Mouse (Mus musculus) hindbrain, postnatal 0 days (tissue): Measurements from ENCODE around the gene 1700021F05Rik. TPM values are rescaled to one million over a fixed set of nuclear protein-coding genes. Genes with fewer than 3 reads are reported as not detected.
"Not testable (repeated sequence)": the region's sequence is repeated elsewhere in the genome, so short reads cannot be mapped to it uniquely, and the experiment has no call there.

Experiments used
- ATAC-seq: fragments of 200-750 bp; cut with Nextera tagmentation; 2 replicates; pipeline ENCODE4 v1.8.0; 2017; ENCODE audit warnings: mild to moderate bottlenecking, moderate TSS enrichment, moderate library complexity
- DNase-seq: peaks from one replicate; pipeline ENCODE4 v3.0.0-alpha.2; 2015; ENCODE audit warnings: low spot score
- H3K27ac ChIP-seq: fragments of 300-500 bp; sonication (generic); 2 replicates; pipeline ENCODE4 v1.5.1; 2014; ENCODE audit warnings: mild to moderate bottlenecking
- H3K27me3 ChIP-seq: fragments of 300-500 bp; sonication (generic); 2 replicates; pipeline ENCODE4 v1.6.1; 2014; ENCODE audit warnings: low read length, mixed read lengths; ENCODE audit not compliant: insufficient read depth
- H3K36me3 ChIP-seq: fragments of 300-500 bp; sonication (generic); 2 replicates; pipeline ENCODE4 v1.6.1; 2014; ENCODE audit warnings: low read length, mixed read lengths; ENCODE audit not compliant: insufficient read depth
- H3K4me1 ChIP-seq: fragments of 300-500 bp; sonication (generic); 2 replicates; pipeline ENCODE4 v1.6.1; 2014; ENCODE audit warnings: antibody characterized with exemption, low read length, mixed read lengths; ENCODE audit not compliant: insufficient read depth
- H3K4me2 ChIP-seq: fragments of 300-500 bp; sonication (generic); 2 replicates; pipeline ENCODE4 v1.6.1; 2014; ENCODE audit warnings: low read depth, mild to moderate bottlenecking, low read length, moderate library complexity, mixed read lengths
- H3K4me3 ChIP-seq: fragments of 300-500 bp; sonication (generic); 2 replicates; pipeline ENCODE4 v1.5.1; 2014; ENCODE audit warnings: low read length
- H3K9ac ChIP-seq: fragments of 300-500 bp; sonication (generic); replicated peaks from 2 replicates; pipeline ENCODE4 v1.6.1; 2014; ENCODE audit warnings: mild to moderate bottlenecking, low read length, moderate library complexity, mixed read lengths
- H3K9me3 ChIP-seq: fragments of 300-500 bp; sonication (generic); 2 replicates; pipeline ENCODE4 v1.6.1; 2016; ENCODE audit warnings: low read length, mixed read lengths
- CTCF ChIP-seq: IDR thresholded peaks from 2 replicates; pipeline ENCODE4 v1.5.1; 2016; ENCODE audit warnings: antibody characterized with exemption, control low read depth, low read depth
- WGBS: fragments of 180-500 bp; shearing (Covaris S2); extraction: QIAGEN DNeasy Blood & Tissue Kit; methylation state at CpG from one replicate; pipeline ENCODE4 v1.1.7; 2014; 5-methylcytosine and 5-hydroxymethylcytosine counted together
- polyA plus RNA-seq: library from polyadenylated mRNA; unstranded; fragments of >200 nt; fragmentation: Nextera tagmentation; extraction: Ambion mirVana; gene quantifications from 2 replicates; pipeline ENCODE4 v1.2.1, GENCODE M21; 2015
- total RNA-seq: library from RNA; depleted of rRNA; stranded (reverse); fragments of >200 nt; gene quantifications from 2 replicates; pipeline ENCODE4 v1.2.3, GENCODE M21; 2014

Gene 1700021F05Rik
- total and polyA plus RNA-seq, 2 experiments from 2014 or later: 19.6 to 77.1 TPM

DNA sequence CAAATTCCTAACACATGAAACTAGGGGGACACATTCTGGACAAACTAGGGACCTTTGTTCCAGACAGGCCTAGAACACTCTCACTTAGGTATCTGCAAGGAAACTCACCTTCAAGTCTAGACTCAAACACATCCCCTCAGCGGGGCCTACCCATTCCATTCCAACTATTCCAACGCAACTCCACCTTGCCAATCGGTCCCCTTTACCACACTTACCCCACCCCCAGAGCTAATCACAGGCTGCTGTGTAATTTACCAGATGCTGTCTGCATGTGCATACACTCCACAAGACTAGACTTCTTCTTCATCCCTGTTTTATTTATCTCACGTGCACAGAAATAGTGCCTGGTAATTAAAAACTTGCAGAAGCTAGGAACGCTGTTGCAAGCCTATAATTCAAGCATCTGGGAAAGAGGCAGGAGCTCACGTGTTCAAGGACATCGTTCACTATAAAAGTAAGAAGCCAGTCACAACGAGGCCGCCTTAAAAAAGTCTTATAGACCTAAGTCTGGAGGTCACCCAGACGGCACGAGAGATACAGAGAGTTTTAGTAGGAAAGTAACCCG is 966 bp downstream of the 1700021F05Rik start:
- ATAC-seq (no peak), DNase-seq (peak; percentile 13)
- H3K4me2 ChIP-seq: peak overlapping the region; percentile 52
- 20% methylated on average over 12 of the region's 12 CpGs for WGBS
- H3K27ac ChIP-seq: no peak overlapping the region
- TF ChIP-seq CTCF: no peak
- H3K4me1 ChIP-seq: peaks cover 7% of the 10 kb centered on the region
- H3K9me3 ChIP-seq: no peaks in the 10 kb centered on the region
- no peaks in the 10 kb centered on the region for H3K27me3 ChIP-seq
- peak overlapping the region; percentile 75 for H3K4me3 ChIP-seq
- peak overlapping the region; percentile 73 for H3K9ac ChIP-seq
- 0 out of 2 replicates have a peak, but pooled peaks cover 3% of the 10 kb centered on the region for H3K36me3 ChIP-seq

DNA sequence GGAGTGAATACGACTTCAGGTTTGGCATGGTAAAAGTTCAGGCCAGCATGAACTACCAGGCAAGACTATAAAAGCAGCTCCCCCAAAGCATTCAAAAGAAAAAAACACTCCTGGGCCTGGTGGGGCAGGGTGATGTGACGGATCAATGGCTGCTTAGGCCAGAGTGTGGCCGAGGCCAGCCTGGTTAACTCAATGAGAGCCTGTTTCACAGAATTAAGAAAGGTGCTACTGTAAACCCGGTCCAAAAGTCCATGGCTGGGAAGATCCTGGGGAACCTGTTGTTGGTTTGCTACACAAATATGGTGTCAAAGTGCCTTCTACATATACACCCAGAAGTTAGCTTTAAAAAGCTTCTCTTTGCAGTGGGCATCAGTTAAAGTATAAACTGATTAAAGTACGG is 2.0 kb downstream of the 1700021F05Rik start:
- Histone ChIP-seq H3K36me3 (0 out of 2 replicates have a peak, but pooled peaks cover 3% of the 10 kb centered on the region), H3K4me1 (peaks cover 7% of the 10 kb centered on the region), H3K4me2 (no peak overlapping the region), H3K9ac (no peak overlapping the region), H3K27me3 (no peaks in the 10 kb centered on the region), H3K27ac (no peak overlapping the region), H3K4me3 (no peak overlapping the region), H3K9me3 (no peaks in the 10 kb centered on the region)
- DNase-seq: no peak
- no peak for ATAC-seq
- TF ChIP-seq CTCF: no peak
- WGBS: 85% methylated on average over 5 of the region's 5 CpGs

DNA sequence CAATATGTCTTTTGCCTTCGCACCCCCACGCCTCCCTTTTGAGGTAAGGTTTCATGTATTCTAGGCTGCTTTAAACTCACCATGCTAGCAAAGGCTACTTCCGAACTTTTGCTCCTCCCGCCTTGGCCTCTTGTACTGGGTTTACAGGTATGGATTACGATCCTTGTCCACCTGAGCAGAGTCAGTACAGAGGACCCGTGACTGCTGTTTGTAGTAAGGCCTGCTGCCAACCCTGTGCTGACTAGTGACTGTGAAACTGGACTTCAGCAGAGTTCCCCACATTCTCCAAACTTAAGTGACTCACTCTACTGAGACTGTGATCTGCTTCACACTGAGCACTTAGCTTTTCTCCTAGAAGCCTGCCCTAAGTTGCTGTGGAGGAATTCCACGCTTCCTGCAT is 3.1 kb downstream of the 1700021F05Rik start:
- Histone ChIP-seq H3K27me3 (no peaks in the 10 kb centered on the region), H3K4me1 (peaks cover 7% of the 10 kb centered on the region), H3K9me3 (no peaks in the 10 kb centered on the region), H3K9ac (no peak overlapping the region), H3K27ac (no peak overlapping the region), H3K36me3 (0 out of 2 replicates have a peak, but pooled peaks cover 3% of the 10 kb centered on the region), H3K4me2 (no peak overlapping the region), H3K4me3 (no peak overlapping the region)
- 95% methylated on average over 7 of the region's 7 CpGs for WGBS
- DNase-seq: no peak
- no peak for TF ChIP-seq CTCF
- no peak for ATAC-seq

DNA sequence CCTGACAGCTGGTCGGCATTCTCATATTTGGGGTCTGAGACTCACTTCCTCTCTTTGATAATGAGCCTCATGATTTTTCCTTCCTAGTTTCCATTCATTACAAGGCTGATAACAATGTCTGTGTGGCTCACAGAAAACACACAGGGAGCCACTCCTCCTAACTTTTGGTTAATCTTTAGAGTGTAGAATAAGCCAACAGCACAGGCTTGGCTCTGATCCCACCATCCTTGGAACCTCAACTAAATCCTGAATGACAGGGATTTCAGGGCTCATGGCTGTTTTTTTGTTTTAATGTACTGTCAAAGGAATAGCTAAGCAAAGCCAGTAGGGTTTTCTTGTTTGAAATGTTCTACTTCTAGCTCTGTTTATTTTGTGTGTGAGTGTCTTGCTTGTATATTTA is 6.4 kb downstream of the 1700021F05Rik start:
- WGBS: 76% methylated on average over 1 of the region's 1 CpGs
- no peak overlapping the region for H3K27ac ChIP-seq
- H3K9ac ChIP-seq: no peak overlapping the region
- ATAC-seq: no peak
- no peak overlapping the region for H3K4me2 ChIP-seq
- no peaks in the 10 kb centered on the region for H3K9me3 ChIP-seq
- peaks cover under 1% of the 10 kb centered on the region; the same call in 1 of the 2 replicates for H3K4me1 ChIP-seq
- TF ChIP-seq CTCF: no peak
- peaks cover 25% of the 10 kb centered on the region; the same call in 1 of the 2 replicates for H3K36me3 ChIP-seq
- DNase-seq: no peak
- no peak overlapping the region for H3K4me3 ChIP-seq
- no peaks in the 10 kb centered on the region for H3K27me3 ChIP-seq

DNA sequence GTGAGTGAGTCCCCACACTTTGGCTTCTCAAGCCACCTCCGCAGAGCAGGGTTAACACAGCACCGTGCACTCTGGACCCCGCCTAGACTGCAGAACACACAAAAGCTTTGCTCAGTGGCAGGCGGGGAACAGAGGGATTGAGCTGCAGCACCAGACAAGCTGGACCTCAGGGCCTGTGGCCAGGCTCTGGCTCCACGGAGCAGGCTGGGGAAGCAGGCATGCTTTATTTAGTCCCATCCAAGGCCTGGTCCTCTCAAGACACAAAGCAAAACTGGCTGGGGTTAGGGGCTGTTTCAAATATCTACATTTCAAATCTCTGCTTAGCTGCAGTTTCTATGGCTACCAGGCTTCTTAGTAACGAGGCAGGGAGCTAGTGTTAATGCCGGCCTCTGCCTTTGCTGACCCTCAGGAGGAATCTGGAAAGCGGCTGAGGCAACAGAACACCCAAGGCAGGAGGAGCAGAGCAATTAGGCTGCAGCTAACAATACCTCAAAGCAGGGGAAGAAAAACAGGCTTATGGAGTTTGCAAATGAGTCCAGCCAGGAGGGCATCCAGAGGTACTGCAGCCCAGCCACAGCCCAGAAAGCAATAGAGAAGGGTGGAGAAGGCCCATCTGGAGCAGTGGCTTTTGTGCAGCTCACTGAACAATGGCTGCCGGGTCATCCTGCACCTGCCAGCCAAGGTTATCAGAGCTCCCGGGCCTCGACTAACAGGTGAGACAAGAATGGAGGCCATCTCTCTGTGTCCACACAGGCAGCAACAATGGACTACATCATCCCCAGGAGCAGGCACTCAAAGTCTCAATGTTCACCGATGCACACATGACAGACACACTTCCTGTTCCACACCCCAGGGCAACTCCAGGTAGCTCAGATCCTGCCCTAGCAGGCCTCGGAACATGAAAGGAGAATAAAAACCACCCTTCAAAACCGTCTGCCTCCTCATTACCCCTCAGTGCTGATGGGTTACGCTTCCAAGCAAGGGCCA is 13.2 kb downstream of the 1700021F05Rik start:
- Histone ChIP-seq H3K4me2 (no peak overlapping the region), H3K36me3 (peaks cover 22% of the 10 kb centered on the region; the same call in 1 of the 2 replicates), H3K9me3 (no peaks in the 10 kb centered on the region), H3K9ac (no peak overlapping the region), H3K4me1 (no peaks in the 10 kb centered on the region), H3K27ac (peak overlapping the region; percentile 33), H3K4me3 (no peak overlapping the region), H3K27me3 (no peaks in the 10 kb centered on the region)
- TF ChIP-seq CTCF: peak; percentile 53
- ATAC-seq: peak; percentile 84
- WGBS: 24% methylated on average over 15 of the region's 15 CpGs
- DNase-seq: peak; percentile 64

DNA sequence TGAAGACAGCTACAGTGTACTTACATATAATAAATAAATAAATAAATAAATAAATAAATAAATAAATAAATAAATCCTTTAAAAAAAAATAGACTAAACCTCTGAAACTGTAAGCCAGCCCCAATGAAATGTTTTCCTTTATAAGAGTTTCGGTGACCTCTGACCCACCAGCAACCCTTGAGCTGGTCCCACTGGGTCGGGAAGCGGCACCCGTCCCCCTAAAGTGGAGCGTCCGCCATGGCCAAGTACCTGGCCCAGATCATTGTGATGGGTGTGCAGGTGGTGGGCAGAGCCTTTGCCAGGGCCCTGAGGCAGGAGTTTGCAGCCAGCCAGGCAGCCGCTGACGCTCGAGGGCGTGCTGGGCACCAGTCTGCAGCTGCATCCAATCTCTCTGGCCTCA is 16.9 kb downstream of the 1700021F05Rik start, which contains the start of gene Gm9803:
Gm9803 (plus strand) TSS at position 154 of the 400 bp plus-strand sequence.
- not testable (repeated sequence) for H3K9me3 ChIP-seq, DNase-seq, H3K4me3 ChIP-seq, H3K4me1 ChIP-seq, H3K27me3 ChIP-seq, H3K4me2 ChIP-seq, H3K36me3 ChIP-seq, H3K27ac ChIP-seq, H3K9ac ChIP-seq, ATAC-seq
- WGBS: 93% methylated on average over 10 of the region's 10 CpGs
